Mouse (Mus musculus): ENCODE results near the gene Olfr209. TPM values are rescaled to one million over a fixed set of nuclear protein-coding genes. Genes with fewer than 3 reads are reported as not detected.
"Not testable (repeated sequence)": the region's sequence is repeated elsewhere in the genome, so short reads cannot be mapped to it uniquely, and the experiment has no call there.

Gene Olfr209
- polyA plus RNA-seq, 1 experiment from 2014 or later, result not detected

DNA sequence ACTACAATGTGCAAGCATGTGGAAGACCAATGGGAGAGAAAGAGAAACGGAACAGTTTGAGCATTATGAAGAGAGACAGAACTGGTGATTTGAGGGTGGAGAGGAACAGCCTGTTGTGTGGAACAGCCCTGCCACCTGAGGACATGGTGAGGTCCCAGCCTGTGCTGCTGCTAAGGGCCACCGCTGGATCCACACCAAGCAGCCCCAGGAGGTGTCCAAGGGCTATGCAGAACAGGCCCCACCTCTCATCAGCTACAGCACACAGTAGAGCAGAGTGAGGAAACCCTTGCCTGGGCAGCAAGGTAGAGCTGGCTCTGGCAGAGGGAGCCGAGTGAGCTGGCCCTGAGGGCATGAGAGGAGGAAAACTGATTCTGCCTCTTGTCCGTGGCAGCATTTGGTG, 38.2 kb upstream of the Olfr209 start:
- ATAC-seq, result no peak
- Histone ChIP-seq H3K27ac (ENCODE audit: low read depth, low read length) (no peak overlapping the region), H3K4me1 (replicated peaks; ENCODE audit: control insufficient read depth, insufficient read depth, low read length) (no peaks in the 10 kb centered on the region), H3K9ac (ENCODE audit: low read depth, low read length) (no peak overlapping the region), H3K27me3 (replicated peaks; ENCODE audit: control insufficient read depth, insufficient read depth, low read length) (no peaks in the 10 kb centered on the region), H3K9me3 (ENCODE audit: control insufficient read depth) (no peaks in the 10 kb centered on the region), H3K4me3 (ENCODE audit: low read depth, low read length) (no peak overlapping the region), H3K4me2 (replicated peaks; ENCODE audit: low read depth) (no peak overlapping the region), H3K36me3 (ENCODE audit: control insufficient read depth, insufficient read depth) (no peaks in the 10 kb centered on the region)
- WGBS, result 88% methylated on average over 4 of the region's 4 CpGs
- TF ChIP-seq CTCF (IDR thresholded peaks at IDR 0.05; ENCODE audit: low read depth), result no peak

DNA sequence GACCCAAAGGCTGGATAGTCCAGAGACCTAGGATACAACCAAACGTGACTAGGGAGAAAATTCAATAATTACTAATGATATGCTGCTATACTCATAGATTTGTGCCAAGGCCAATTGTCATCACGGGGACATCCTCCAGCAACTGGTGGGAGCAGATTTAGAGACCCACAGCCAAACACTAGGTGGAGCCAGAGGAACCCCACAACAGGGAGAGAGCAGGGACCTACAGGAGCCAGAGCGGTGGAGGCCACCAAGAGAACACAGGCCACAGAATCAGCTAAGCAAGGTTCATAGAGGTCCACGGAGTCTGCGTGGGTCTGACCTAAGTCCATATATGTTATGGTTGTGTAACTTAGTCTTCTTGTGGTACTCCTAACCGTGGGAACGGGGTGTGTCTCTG, 37.3 kb upstream of the Olfr209 start:
- no peak for ATAC-seq
- Histone ChIP-seq H3K9ac (ENCODE audit: low read depth, low read length) (no peak overlapping the region), H3K9me3 (ENCODE audit: control insufficient read depth) (no peaks in the 10 kb centered on the region), H3K36me3 (ENCODE audit: control insufficient read depth, insufficient read depth) (no peaks in the 10 kb centered on the region), H3K4me1 (replicated peaks; ENCODE audit: control insufficient read depth, insufficient read depth, low read length) (no peaks in the 10 kb centered on the region), H3K27ac (ENCODE audit: low read depth, low read length) (no peak overlapping the region), H3K4me2 (replicated peaks; ENCODE audit: low read depth) (no peak overlapping the region), H3K27me3 (replicated peaks; ENCODE audit: control insufficient read depth, insufficient read depth, low read length) (no peaks in the 10 kb centered on the region), H3K4me3 (ENCODE audit: low read depth, low read length) (no peak overlapping the region)
- TF ChIP-seq CTCF (IDR thresholded peaks at IDR 0.05; ENCODE audit: low read depth), result peak; percentile 50
- WGBS, result 77% methylated on average over 7 of the region's 7 CpGs

DNA sequence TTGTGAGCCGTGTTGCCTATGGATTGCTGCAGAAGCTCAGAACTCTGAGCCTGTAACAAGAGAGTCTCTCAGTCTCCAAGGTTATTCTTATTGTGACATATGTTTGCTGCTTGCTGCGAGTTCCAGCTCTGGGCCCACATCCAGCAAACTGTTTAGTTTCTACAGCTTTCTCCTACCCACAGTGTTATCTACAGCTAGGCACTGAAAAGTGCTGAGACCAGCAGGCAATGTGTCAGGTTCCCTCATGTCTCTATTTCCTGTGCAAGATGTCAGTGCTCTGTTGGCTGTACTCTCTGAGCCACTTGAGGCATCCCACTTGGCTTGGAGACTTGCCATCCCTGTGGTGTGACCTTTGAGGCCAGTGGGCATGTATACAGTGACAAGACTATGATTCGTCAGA, 29.5 kb upstream of the Olfr209 start:
- Histone ChIP-seq H3K27me3 (replicated peaks; ENCODE audit: control insufficient read depth, insufficient read depth, low read length) (no peaks in the 10 kb centered on the region), H3K4me2 (replicated peaks; ENCODE audit: low read depth) (no peak overlapping the region), H3K4me1 (replicated peaks; ENCODE audit: control insufficient read depth, insufficient read depth, low read length) (no peaks in the 10 kb centered on the region), H3K27ac (ENCODE audit: low read depth, low read length) (no peak overlapping the region), H3K9me3 (ENCODE audit: control insufficient read depth) (no peaks in the 10 kb centered on the region), H3K4me3 (ENCODE audit: low read depth, low read length) (no peak overlapping the region), H3K36me3 (ENCODE audit: control insufficient read depth, insufficient read depth) (no peaks in the 10 kb centered on the region), H3K9ac (ENCODE audit: low read depth, low read length) (no peak overlapping the region)
- ATAC-seq, result no peak
- 53% methylated on average over 3 of the region's 3 CpGs for WGBS
- TF ChIP-seq CTCF (IDR thresholded peaks at IDR 0.05; ENCODE audit: low read depth), result no peak

DNA sequence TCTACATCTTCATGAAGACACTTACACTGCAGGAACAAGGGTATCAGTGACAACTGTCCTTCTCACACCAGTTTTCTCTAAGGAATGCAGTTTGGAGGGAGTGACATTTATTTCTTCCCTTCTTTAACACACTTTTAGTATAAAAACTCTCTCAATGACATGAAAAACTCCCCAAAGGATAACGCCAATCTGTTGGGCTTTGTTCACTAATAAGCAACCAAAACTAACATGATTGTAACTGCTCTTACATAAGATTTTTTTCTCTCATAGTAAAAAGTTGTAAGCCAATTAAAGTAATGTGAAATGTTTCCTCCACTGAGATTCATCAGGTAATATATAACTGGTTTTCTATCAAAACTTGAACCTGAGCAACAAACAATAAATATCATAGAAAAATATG, 14.6 kb downstream of the Olfr209 start, which contains the start of gene Olfr206:
TSS of gene Olfr206 (minus strand) at position 101 of the 400 bp plus-strand sequence.
- H3K27ac ChIP-seq (ENCODE audit: low read depth, low read length), result no peak within 1 kb of the TSS
- H3K9ac ChIP-seq (ENCODE audit: low read depth, low read length), result no peak within 1 kb of the TSS
- no peaks in the 10 kb centered on the region for H3K36me3 ChIP-seq (ENCODE audit: control insufficient read depth, insufficient read depth)
- H3K4me2 ChIP-seq (replicated peaks; ENCODE audit: low read depth), result no peak within 1 kb of the TSS
- ATAC-seq, result no peak
- no peak within 1 kb of the TSS for H3K4me3 ChIP-seq (ENCODE audit: low read depth, low read length)
- WGBS, result 69% methylated on average over 1 of the region's 1 CpGs
- no peaks in the 10 kb centered on the region for H3K4me1 ChIP-seq (replicated peaks; ENCODE audit: control insufficient read depth, insufficient read depth, low read length)
- TF ChIP-seq CTCF (IDR thresholded peaks at IDR 0.05; ENCODE audit: low read depth), result no peak
- no peaks in the 10 kb centered on the region for H3K9me3 ChIP-seq (ENCODE audit: control insufficient read depth)
- H3K27me3 ChIP-seq (replicated peaks; ENCODE audit: control insufficient read depth, insufficient read depth, low read length), result no peaks in the 10 kb centered on the region

- Histone ChIP-seq H3K9ac (ENCODE audit: low read depth, low read length) (no peak within 1 kb of the TSS), H3K36me3 (ENCODE audit: control insufficient read depth, insufficient read depth) (no peaks in the 10 kb centered on the region), H3K4me1 (replicated peaks; ENCODE audit: control insufficient read depth, insufficient read depth, low read length) (no peaks in the 10 kb centered on the region), H3K9me3 (ENCODE audit: control insufficient read depth) (no peaks in the 10 kb centered on the region), H3K27me3 (replicated peaks; ENCODE audit: control insufficient read depth, insufficient read depth, low read length) (no peaks in the 10 kb centered on the region), H3K27ac (ENCODE audit: low read depth, low read length) (no peak within 1 kb of the TSS), H3K4me3 (ENCODE audit: low read depth, low read length) (no peak within 1 kb of the TSS), H3K4me2 (replicated peaks; ENCODE audit: low read depth) (no peak within 1 kb of the TSS)
- no peak for TF ChIP-seq CTCF (IDR thresholded peaks at IDR 0.05; ENCODE audit: low read depth)
- ATAC-seq, result no peak
Measured at GRCm38 (mm10) chr16:59331038-59331437, 32.8 kb downstream of the Olfr209 start, which contains the start of gene Olfr205. Gene Olfr205, minus strand, starts transcription at chr16:59331138.

DNA sequence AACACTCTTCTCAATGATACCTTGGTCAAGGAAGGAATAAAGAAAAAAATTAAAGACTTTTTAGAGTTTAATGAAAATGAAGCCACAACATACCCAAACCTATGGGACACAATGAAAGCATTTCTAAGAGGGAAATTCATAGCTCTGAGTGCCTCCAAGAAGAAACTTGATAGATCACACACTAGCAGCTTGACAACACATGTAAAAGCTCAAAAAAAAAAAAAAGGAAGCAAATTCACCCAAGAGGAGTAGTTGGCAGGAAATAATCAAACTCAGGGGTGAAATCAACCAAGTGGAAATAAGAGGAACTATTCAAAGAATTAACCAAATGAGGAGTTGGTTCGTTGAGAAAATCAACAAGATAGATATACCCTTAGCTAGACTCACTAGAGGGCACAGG, 40.5 kb downstream of the Olfr209 start:
- H3K9ac ChIP-seq (ENCODE audit: low read depth, low read length); ATAC-seq; H3K4me3 ChIP-seq (ENCODE audit: low read depth, low read length); H3K27ac ChIP-seq (ENCODE audit: low read depth, low read length); H3K9me3 ChIP-seq (ENCODE audit: control insufficient read depth); H3K4me1 ChIP-seq (replicated peaks; ENCODE audit: control insufficient read depth, insufficient read depth, low read length); H3K4me2 ChIP-seq (replicated peaks; ENCODE audit: low read depth); H3K36me3 ChIP-seq (ENCODE audit: control insufficient read depth, insufficient read depth); H3K27me3 ChIP-seq (replicated peaks; ENCODE audit: control insufficient read depth, insufficient read depth, low read length): not testable (repeated sequence)
- WGBS, result 55% methylated on average over 1 of the region's 1 CpGs

DNA sequence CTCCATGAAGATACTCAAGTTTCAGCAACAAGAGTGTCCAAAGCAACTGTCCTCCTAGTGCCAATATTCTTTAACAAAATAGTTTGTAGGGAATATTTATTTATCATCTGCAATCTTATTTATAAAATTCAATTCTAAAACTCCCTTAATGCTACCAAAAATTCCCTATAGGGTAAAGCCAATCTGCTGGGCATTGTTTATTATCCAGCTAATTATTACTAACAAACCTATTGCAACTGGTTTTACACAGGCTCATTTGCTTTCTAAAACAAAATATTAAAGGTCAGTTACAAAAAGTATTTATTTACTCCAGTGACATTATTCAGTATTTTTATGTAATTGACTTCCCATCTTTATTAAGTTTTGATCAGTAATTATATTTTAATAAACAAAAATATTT, 45.6 kb downstream of the Olfr209 start, which contains the start of gene Olfr204:
TSS of gene Olfr204 (minus strand) at position 101 of the 400 bp plus-strand sequence.
- Histone ChIP-seq H3K9me3 (ENCODE audit: control insufficient read depth) (no peaks in the 10 kb centered on the region), H3K36me3 (ENCODE audit: control insufficient read depth, insufficient read depth) (no peaks in the 10 kb centered on the region), H3K4me1 (replicated peaks; ENCODE audit: control insufficient read depth, insufficient read depth, low read length) (no peaks in the 10 kb centered on the region), H3K4me2 (replicated peaks; ENCODE audit: low read depth) (no peak within 1 kb of the TSS), H3K27ac (ENCODE audit: low read depth, low read length) (no peak within 1 kb of the TSS), H3K27me3 (replicated peaks; ENCODE audit: control insufficient read depth, insufficient read depth, low read length) (no peaks in the 10 kb centered on the region), H3K9ac (ENCODE audit: low read depth, low read length) (no peak within 1 kb of the TSS), H3K4me3 (ENCODE audit: low read depth, low read length) (no peak within 1 kb of the TSS)
- no peak for TF ChIP-seq CTCF (IDR thresholded peaks at IDR 0.05; ENCODE audit: low read depth)
- no peak for ATAC-seq

Other genes with a start within 250 kb of the Olfr209 start
- gene Olfr194, start 242.9 kb downstream of the Olfr209 start, polyA plus RNA-seq (2015; fragmentation: Nextera tagmentation; extraction: Ambion mirVana), result not detected in 2 replicates
- gene Olfr195, start 216.9 kb downstream of the Olfr209 start, polyA plus RNA-seq (2015; fragmentation: Nextera tagmentation; extraction: Ambion mirVana), result not detected in 2 replicates
- not detected in 2 replicates for gene Olfr196, start 193.5 kb downstream of the Olfr209 start, polyA plus RNA-seq (2015; fragmentation: Nextera tagmentation; extraction: Ambion mirVana)
- not detected in 2 replicates for gene Olfr198, start 160.5 kb downstream of the Olfr209 start, polyA plus RNA-seq (2015; fragmentation: Nextera tagmentation; extraction: Ambion mirVana)
- not detected in 2 replicates for gene Olfr199, start 144.2 kb downstream of the Olfr209 start, polyA plus RNA-seq (2015; fragmentation: Nextera tagmentation; extraction: Ambion mirVana)
- 0.05 and 0.09 TPM in 2 replicates for gene Olfr201, start 91.4 kb downstream of the Olfr209 start, polyA plus RNA-seq (2015; fragmentation: Nextera tagmentation; extraction: Ambion mirVana)
- gene Olfr202, start 77.2 kb downstream of the Olfr209 start, polyA plus RNA-seq (2015; fragmentation: Nextera tagmentation; extraction: Ambion mirVana), result not detected in 2 replicates
- 0.10 TPM in 1 of 2 replicates, not detected in the other for gene Olfr203, start 65.1 kb downstream of the Olfr209 start, polyA plus RNA-seq (2015; fragmentation: Nextera tagmentation; extraction: Ambion mirVana)
- not detected in 2 replicates for gene Olfr204, start 45.7 kb downstream of the Olfr209 start, polyA plus RNA-seq (2015; fragmentation: Nextera tagmentation; extraction: Ambion mirVana)
- not detected in 2 replicates for gene Olfr205, start 32.9 kb downstream of the Olfr209 start, polyA plus RNA-seq (2015; fragmentation: Nextera tagmentation; extraction: Ambion mirVana)
- not detected in 2 replicates for gene Olfr206, start 14.7 kb downstream of the Olfr209 start, polyA plus RNA-seq (2015; fragmentation: Nextera tagmentation; extraction: Ambion mirVana)
- not detected in 2 replicates for gene Gabrr3, start 43.3 kb upstream of the Olfr209 start, polyA plus RNA-seq (2015; fragmentation: Nextera tagmentation; extraction: Ambion mirVana)
- 12.8 and 13.6 TPM in 2 replicates for gene Riox2, start 107.8 kb upstream of the Olfr209 start, polyA plus RNA-seq (2015; fragmentation: Nextera tagmentation; extraction: Ambion mirVana)
- gene Crybg3, start 237.0 kb upstream of the Olfr209 start, polyA plus RNA-seq (2015; fragmentation: Nextera tagmentation; extraction: Ambion mirVana), result 3.1 and 3.2 TPM in 2 replicates